Mouse (Mus musculus): ENCODE measurements around the gene Pdcd1lg2.

DNA sequence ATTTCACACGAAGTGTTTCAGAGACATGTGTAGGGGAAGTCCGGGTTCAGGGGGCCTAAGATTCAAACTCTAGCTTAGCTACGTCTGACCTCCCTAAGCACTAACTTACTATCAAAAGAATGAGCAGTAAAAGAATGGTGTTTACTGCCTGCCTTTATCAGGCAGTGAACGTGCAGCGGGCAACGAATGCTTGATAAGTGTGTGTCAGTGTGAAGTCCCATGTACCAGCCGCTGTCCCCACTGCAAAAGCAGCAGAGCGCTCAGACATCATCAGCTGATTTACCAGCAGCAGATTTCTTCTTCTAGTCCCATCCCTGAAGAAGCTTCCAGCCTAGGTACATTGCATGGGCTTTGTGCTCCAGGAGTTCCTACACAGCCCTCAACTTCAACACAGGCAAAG lies 61.7 kb downstream of the Pdcd1lg2 start:
- no peak for TF ChIP-seq CTCF (IDR thresholded peaks at IDR 0.05; ENCODE audit: low read depth)
- no peak for TF ChIP-seq EP300 (optimal IDR thresholded peaks at IDR 0.05)

Data from stomach, postnatal 0 days (tissue).